Mouse (Mus musculus) lung, postnatal 0 days (tissue): ENCODE results near the gene Abcg8.

ENCODE experiments used
- CTCF ChIP-seq: IDR thresholded peaks from 2 replicates; pipeline ENCODE4 v1.5.1; 2016; ENCODE audit warnings: antibody characterized with exemption, mild to moderate bottlenecking
- EP300 ChIP-seq: IDR thresholded peaks from 2 replicates; pipeline ENCODE4 v1.6.1; 2016; ENCODE audit warnings: antibody characterized with exemption, mild to moderate bottlenecking, control low read depth

DNA sequence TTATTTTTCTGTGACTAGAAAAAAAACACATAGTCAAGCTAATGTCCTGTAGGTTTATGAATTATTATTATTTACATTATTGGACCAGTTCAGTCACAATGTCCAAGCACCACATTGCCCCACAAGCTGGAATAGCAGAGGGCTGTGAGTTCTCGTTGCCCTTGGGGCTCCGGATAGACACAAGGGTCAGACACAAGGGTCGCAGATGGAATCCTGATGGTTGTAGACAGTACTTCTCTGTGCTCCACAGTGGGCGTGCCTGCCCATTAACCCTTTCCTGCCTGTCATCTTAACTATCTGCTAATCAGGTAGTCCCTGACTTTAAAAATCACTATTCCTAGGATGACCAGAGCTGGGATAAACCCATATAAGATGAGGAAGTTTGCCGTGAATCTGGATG lies 17.9 kb upstream of the Abcg8 start:
- TF ChIP-seq CTCF (no peak), EP300 (no peak)
